Mouse (Mus musculus): ENCODE measurements at regions not wholly inside any gene's neighbourhood (a gene's known extent, or its start where the extent isn't known, plus 50 kb on each side); places are given as distances from the start of the nearest gene placed in this dataset.

- no peak for DNase-seq
- intact Hi-C loops (cut with DNase I) = no loop called here
Measured at GRCm38 (mm10) chr8:36031966-36032719, 266.6 kb downstream of the Gm19410 start.

- intact Hi-C loops (cut with DNase I) = no loop called here
Measured at GRCm38 (mm10) chr8:36035339-36035738, 269.7 kb downstream of the Gm19410 start.

GRCm38 (mm10) chr8:36036271-36036670, 270.7 kb downstream of the Gm19410 start:
- intact Hi-C loops (cut with DNase I) = no loop called here
- DNase-seq = no peak

More at GRCm38 (mm10) chr8:36035339-36035738, 269.7 kb downstream of the Gm19410 start:
- DNase-seq = no peak

GRCm38 (mm10) chr8:36041222-36041864, 275.8 kb downstream of the Gm19410 start:
- intact Hi-C loops (cut with DNase I) = no loop called here
- no peak for DNase-seq

- no peak for DNase-seq
- intact Hi-C loops (cut with DNase I) = no loop called here
Measured at GRCm38 (mm10) chr8:36042594-36042993, 277.0 kb downstream of the Gm19410 start.

Small RNAs in the stretch of these regions (microRNA-seq; reads per million reads assigned to microRNA genes)
- 0 reads per million in 2 experiments for gene Gm22030

Data from gastrocnemius, postnatal 36 days (tissue).